Mouse (Mus musculus) stomach, embryonic 15.5 days (tissue): Measurements from ENCODE around the gene Capn15. TPM values are rescaled to one million over a fixed set of nuclear protein-coding genes. Genes with fewer than 3 reads are reported as not detected.

Experiments
- ATAC-seq: fragments of 200-750 bp; cut with Nextera tagmentation; 2 replicates; pipeline ENCODE4 v1.8.0; 2017; ENCODE audit warnings: low read depth, moderate number of reproducible peaks, moderate TSS enrichment; ENCODE audit not compliant: insufficient read depth, low FRiP score
- H3K27ac ChIP-seq: fragments of 300-500 bp; sonication (generic); 2 replicates; pipeline ENCODE4 v1.5.1; 2015; ENCODE audit warnings: mild to moderate bottlenecking, inconsistent platforms
- H3K27me3 ChIP-seq: fragments of 300-500 bp; sonication (generic); replicated peaks from 2 replicates; pipeline ENCODE4 v1.6.1; 2015; ENCODE audit warnings: inconsistent platforms
- H3K36me3 ChIP-seq: fragments of 300-500 bp; sonication (generic); 2 replicates; pipeline ENCODE4 v1.6.1; 2015; ENCODE audit warnings: inconsistent platforms
- H3K4me1 ChIP-seq: fragments of 300-500 bp; sonication (generic); 2 replicates; pipeline ENCODE4 v1.6.1; 2015; ENCODE audit warnings: inconsistent platforms
- H3K4me2 ChIP-seq: fragments of 300-500 bp; sonication (generic); 2 replicates; pipeline ENCODE4 v1.6.1; 2015; ENCODE audit warnings: mild to moderate bottlenecking, inconsistent platforms
- H3K4me3 ChIP-seq: fragments of 300-500 bp; sonication (generic); replicated peaks from 2 replicates; pipeline ENCODE4 v1.5.1; 2015; ENCODE audit warnings: inconsistent platforms
- H3K9ac ChIP-seq: fragments of 300-500 bp; sonication (generic); 2 replicates; pipeline ENCODE4 v1.6.1; 2015; ENCODE audit warnings: inconsistent platforms
- H3K9me3 ChIP-seq: fragments of 300-500 bp; sonication (generic); 2 replicates; pipeline ENCODE4 v1.6.1; 2016; ENCODE audit warnings: inconsistent platforms
- WGBS: fragments of 180-500 bp; shearing (Covaris S2); methylation state at CpG from one replicate; pipeline ENCODE4 v1.1.7; 2015; 5-methylcytosine and 5-hydroxymethylcytosine counted together
- polyA plus RNA-seq: library from polyadenylated mRNA; unstranded; fragments of >200 nt; fragmentation: Nextera tagmentation; extraction: Ambion mirVana; gene quantifications from 2 replicates; pipeline ENCODE4 v1.2.1, GENCODE M21; 2015

Capn15 gene
- polyA plus RNA-seq, 1 experiment from 2014 or later: 20.4 TPM

GRCm38 (mm10) chr17:26013711-26014110, 28.1 kb upstream of the Capn15 start:
- Histone ChIP-seq H3K4me2 (no peak overlapping the region), H3K27me3 (no peaks in the 10 kb centered on the region), H3K4me3 (no peak overlapping the region), H3K36me3 (peaks cover 14% of the 10 kb centered on the region), H3K4me1 (no peaks in the 10 kb centered on the region), H3K27ac (no peak overlapping the region), H3K9me3 (no peaks in the 10 kb centered on the region), H3K9ac (no peak overlapping the region)
- WGBS: 83% methylated on average over 10 of the region's 10 CpGs
- no peak for ATAC-seq

GRCm38 (mm10) chr17:26011841-26012460, 26.4 kb upstream of the Capn15 start:
- Histone ChIP-seq H3K4me3 (no peak overlapping the region), H3K9me3 (no peaks in the 10 kb centered on the region), H3K9ac (no peak overlapping the region), H3K27me3 (no peaks in the 10 kb centered on the region), H3K27ac (no peak overlapping the region), H3K36me3 (peaks cover 14% of the 10 kb centered on the region), H3K4me2 (peak overlapping the region; percentile 39), H3K4me1 (no peaks in the 10 kb centered on the region)
- ATAC-seq: peak; percentile 88
- WGBS: 13% methylated on average over 15 of the region's 15 CpGs

DNA sequence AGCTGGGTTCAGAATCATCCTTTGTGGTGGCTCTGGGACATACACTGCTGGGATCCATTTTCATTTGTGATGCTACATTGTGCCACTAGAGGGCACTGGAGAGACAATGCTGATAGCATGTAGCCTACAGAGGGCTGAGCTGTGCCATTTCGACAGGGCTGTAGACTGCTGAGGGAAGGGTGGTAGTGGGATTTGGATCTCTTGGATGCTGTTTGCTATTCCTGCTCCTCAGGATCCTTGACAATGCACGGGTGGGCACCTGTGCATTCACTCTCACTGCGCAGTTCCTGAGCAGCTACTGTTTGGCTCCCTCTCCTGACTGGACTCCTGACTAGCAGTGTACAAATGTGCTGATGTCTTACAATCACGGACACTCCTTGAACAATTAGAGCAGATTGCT, 23.9 kb upstream of the Capn15 start:
- Histone ChIP-seq H3K36me3 (peaks cover 11% of the 10 kb centered on the region), H3K27me3 (no peaks in the 10 kb centered on the region), H3K4me1 (no peaks in the 10 kb centered on the region), H3K27ac (no peak overlapping the region), H3K4me3 (no peak overlapping the region), H3K9me3 (no peaks in the 10 kb centered on the region), H3K9ac (no peak overlapping the region), H3K4me2 (no peak overlapping the region)
- peak; percentile 61; the same call in 1 of the 2 replicates for ATAC-seq
- 31% methylated on average over 4 of the region's 4 CpGs for WGBS

DNA sequence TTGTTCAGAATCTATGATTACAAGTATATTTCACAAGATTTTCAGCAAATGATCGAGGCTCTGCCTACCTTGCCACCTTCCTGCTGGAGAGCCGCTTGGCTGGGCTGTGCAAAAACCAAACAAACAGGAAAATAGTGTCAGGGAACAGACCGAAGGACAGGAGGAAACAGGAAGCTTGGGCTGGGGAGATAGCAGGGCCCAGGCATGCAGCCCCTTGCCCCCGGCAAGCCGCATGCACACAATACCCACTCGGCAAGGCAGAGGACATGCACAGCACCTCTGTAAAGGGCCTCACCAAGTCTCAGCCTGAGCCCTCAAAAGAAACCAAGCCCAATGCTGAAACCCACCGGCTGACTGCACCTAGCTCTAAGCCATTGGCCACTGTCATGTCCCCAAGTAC, 23.2 kb upstream of the Capn15 start:
- Histone ChIP-seq H3K36me3 (peaks cover 15% of the 10 kb centered on the region), H3K9ac (no peak overlapping the region), H3K4me3 (no peak overlapping the region), H3K27me3 (no peaks in the 10 kb centered on the region), H3K4me2 (no peak overlapping the region), H3K27ac (no peak overlapping the region), H3K4me1 (no peaks in the 10 kb centered on the region), H3K9me3 (no peaks in the 10 kb centered on the region)
- 89% methylated on average over 7 of the region's 7 CpGs for WGBS
- ATAC-seq: no peak

- no peak overlapping the region for H3K4me3 ChIP-seq
- H3K9me3 ChIP-seq: no peaks in the 10 kb centered on the region
- H3K36me3 ChIP-seq: peaks cover 13% of the 10 kb centered on the region; the same call in 1 of the 2 replicates
- ATAC-seq: no peak
- H3K27ac ChIP-seq: 0 out of 2 replicates have a peak overlapping the region, but pooled peaks have one; percentile 9
- no peaks in the 10 kb centered on the region for H3K4me1 ChIP-seq
- H3K9ac ChIP-seq: no peak overlapping the region
- H3K4me2 ChIP-seq: no peak overlapping the region
- H3K27me3 ChIP-seq: no peaks in the 10 kb centered on the region
Measured at GRCm38 (mm10) chr17:26008331-26008730, 22.7 kb upstream of the Capn15 start.

- Histone ChIP-seq H3K4me1 (no peaks in the 10 kb centered on the region), H3K36me3 (peaks cover 13% of the 10 kb centered on the region; the same call in 1 of the 2 replicates), H3K9me3 (no peaks in the 10 kb centered on the region), H3K27me3 (no peaks in the 10 kb centered on the region), H3K9ac (no peak overlapping the region), H3K4me3 (no peak overlapping the region), H3K4me2 (no peak overlapping the region), H3K27ac (0 out of 2 replicates have a peak overlapping the region, but pooled peaks have one; percentile 9)
- no peak for ATAC-seq
- 54% methylated on average over 2 of the region's 2 CpGs for WGBS
Measured at GRCm38 (mm10) chr17:26007646-26008045, 22.1 kb upstream of the Capn15 start.

DNA sequence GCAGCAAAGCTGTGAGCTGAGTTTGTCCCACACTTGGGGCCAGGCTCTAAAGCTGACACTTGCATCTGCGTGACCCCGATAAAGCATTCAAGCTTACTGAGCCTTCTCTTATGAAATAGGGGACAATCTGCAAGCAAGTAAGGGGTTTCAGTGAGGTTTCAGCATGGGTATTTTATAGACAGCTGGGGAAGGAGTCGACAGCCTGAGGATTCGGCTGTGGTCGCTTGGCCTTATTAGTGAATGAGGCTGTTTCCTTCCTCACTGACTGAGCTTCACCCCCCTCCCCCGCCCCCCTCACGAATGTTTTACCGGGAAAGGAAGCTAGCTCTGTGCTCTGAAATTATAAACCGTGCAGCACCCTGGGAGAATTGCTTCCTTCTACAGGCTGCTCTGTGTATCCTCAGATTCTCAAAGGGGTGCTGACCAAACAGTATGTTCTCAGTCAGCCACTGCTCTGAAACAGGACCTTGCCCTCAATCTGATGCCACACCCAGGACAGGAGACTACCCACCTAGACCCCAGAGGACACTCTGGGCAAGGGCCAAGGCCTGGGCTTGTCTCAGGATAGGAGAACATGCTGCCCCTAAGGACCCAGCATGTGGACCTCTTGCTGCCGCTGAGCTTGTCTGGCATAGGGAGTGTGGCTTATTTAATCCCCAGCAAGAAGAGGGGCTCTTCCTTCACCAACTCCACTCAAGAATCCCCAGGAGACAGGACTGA, 20.3 kb upstream of the Capn15 start:
- Histone ChIP-seq H3K9ac (no peak overlapping the region), H3K27me3 (no peaks in the 10 kb centered on the region), H3K4me3 (no peak overlapping the region), H3K36me3 (peaks cover 11% of the 10 kb centered on the region; the same call in 1 of the 2 replicates), H3K27ac (no peak overlapping the region), H3K9me3 (no peaks in the 10 kb centered on the region), H3K4me2 (no peak overlapping the region), H3K4me1 (no peaks in the 10 kb centered on the region)
- WGBS: 74% methylated on average over 10 of the region's 10 CpGs
- ATAC-seq: no peak

DNA sequence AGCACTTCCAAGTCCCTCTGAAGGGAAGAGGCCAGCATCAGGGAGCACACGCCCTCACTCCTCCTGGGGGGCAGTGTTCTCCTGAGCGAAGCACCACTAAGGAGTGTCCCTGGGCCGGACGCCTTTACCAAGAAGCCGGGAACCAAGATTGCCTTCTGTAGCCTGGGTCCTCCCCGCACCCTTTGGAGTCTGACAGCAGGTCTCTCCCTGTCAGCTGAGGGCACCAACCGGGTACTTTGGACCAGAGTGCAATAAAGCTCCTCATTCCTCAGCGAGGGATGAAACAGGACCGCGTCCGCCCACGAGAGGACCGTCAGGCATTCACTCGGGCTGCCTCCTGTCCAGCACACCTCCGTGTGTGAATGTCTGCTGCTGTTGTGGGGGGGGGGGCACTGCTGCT, 19.1 kb upstream of the Capn15 start:
- no peaks in the 10 kb centered on the region for H3K27me3 ChIP-seq
- no peak for ATAC-seq
- H3K27ac ChIP-seq: no peak overlapping the region
- H3K9me3 ChIP-seq: no peaks in the 10 kb centered on the region
- H3K4me2 ChIP-seq: no peak overlapping the region
- 90% methylated on average over 15 of the region's 15 CpGs for WGBS
- no peak overlapping the region for H3K9ac ChIP-seq
- 0 out of 2 replicates have a peak, but pooled peaks cover 9% of the 10 kb centered on the region for H3K36me3 ChIP-seq
- no peak overlapping the region for H3K4me3 ChIP-seq
- H3K4me1 ChIP-seq: no peaks in the 10 kb centered on the region

- Histone ChIP-seq H3K9me3 (no peaks in the 10 kb centered on the region), H3K36me3 (0 out of 2 replicates have a peak, but pooled peaks cover 9% of the 10 kb centered on the region), H3K27ac (no peak overlapping the region), H3K27me3 (no peaks in the 10 kb centered on the region), H3K4me3 (no peak overlapping the region), H3K4me1 (no peaks in the 10 kb centered on the region), H3K9ac (no peak overlapping the region), H3K4me2 (no peak overlapping the region)
- no peak for ATAC-seq
- WGBS: 75% methylated on average over 2 of the region's 2 CpGs
Measured at GRCm38 (mm10) chr17:26003864-26004263, 18.3 kb upstream of the Capn15 start.

GRCm38 (mm10) chr17:25998425-25998824, 12.8 kb upstream of the Capn15 start:
- WGBS: 88% methylated on average over 11 of the region's 11 CpGs
- H3K9ac ChIP-seq: no peak overlapping the region
- H3K36me3 ChIP-seq: peaks cover 5% of the 10 kb centered on the region; the same call in 1 of the 2 replicates
- no peak for ATAC-seq
- H3K4me3 ChIP-seq: no peak overlapping the region
- no peak overlapping the region for H3K4me2 ChIP-seq
- H3K9me3 ChIP-seq: no peaks in the 10 kb centered on the region
- H3K27ac ChIP-seq: no peak overlapping the region
- H3K4me1 ChIP-seq: no peaks in the 10 kb centered on the region
- H3K27me3 ChIP-seq: no peaks in the 10 kb centered on the region

- H3K4me2 ChIP-seq: no peak overlapping the region
- 82% methylated on average over 3 of the region's 3 CpGs for WGBS
- H3K4me1 ChIP-seq: no peaks in the 10 kb centered on the region
- H3K36me3 ChIP-seq: peaks cover 16% of the 10 kb centered on the region; the same call in 1 of the 2 replicates
- H3K9me3 ChIP-seq: no peaks in the 10 kb centered on the region
- no peak for ATAC-seq
- no peaks in the 10 kb centered on the region for H3K27me3 ChIP-seq
- H3K4me3 ChIP-seq: no peak overlapping the region
- no peak overlapping the region for H3K9ac ChIP-seq
- no peak overlapping the region for H3K27ac ChIP-seq
Measured at GRCm38 (mm10) chr17:25993489-25993888, 7.9 kb upstream of the Capn15 start.

DNA sequence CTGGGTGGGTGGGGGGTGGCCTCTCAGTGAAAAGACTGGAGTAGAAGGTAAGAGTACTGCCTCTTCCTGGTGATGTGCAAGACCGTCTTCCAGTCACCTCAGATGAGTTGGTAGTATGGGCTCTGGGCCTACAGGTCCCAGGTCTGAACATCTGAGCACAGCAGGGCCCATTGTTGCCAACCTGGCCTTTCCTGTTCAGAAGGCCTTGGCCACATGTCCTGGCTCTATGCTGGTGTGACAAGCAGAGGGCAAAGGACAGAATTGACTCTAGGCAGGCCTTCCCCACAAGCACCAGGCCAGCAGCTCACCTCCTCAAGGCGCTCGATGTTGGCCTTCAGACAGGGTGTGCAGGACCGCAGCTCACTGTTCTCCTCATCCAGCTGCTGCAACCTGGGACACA, 6.7 kb upstream of the Capn15 start:
- H3K9me3 ChIP-seq: no peaks in the 10 kb centered on the region
- peaks cover 16% of the 10 kb centered on the region; the same call in 1 of the 2 replicates for H3K36me3 ChIP-seq
- no peak overlapping the region for H3K4me2 ChIP-seq
- no peak overlapping the region for H3K9ac ChIP-seq
- 93% methylated on average over 4 of the region's 4 CpGs for WGBS
- no peak for ATAC-seq
- no peaks in the 10 kb centered on the region for H3K27me3 ChIP-seq
- H3K27ac ChIP-seq: no peak overlapping the region
- no peak overlapping the region for H3K4me3 ChIP-seq
- H3K4me1 ChIP-seq: no peaks in the 10 kb centered on the region
